Mouse (Mus musculus) mature B cell (primary cell): ENCODE measurements around the gene Vmn2r87.
"Not testable (repeated sequence)": the region's sequence is repeated elsewhere in the genome, so short reads cannot be mapped to it uniquely, and the experiment has no call there.

Source experiments
- in situ Hi-C: fragments of 300-500 bp; cut with MboI; formaldehyde crosslinking; loops from 2 replicates; pipeline ENCODE4 v1.14.3; 2019

Vmn2r87 gene

GRCm38 (mm10) chr10:130497296-130497695 is at the start of gene Vmn2r87:
Gene Vmn2r87 (minus strand): TSS chr10:130497396.
- in situ Hi-C loops: no loop called here

GRCm38 (mm10) chr10:130544331-130544730 is 47.1 kb upstream of the Vmn2r87 start:
- in situ Hi-C loops: not testable (repeated sequence)

- in situ Hi-C loops: not testable (repeated sequence)
Observed at GRCm38 (mm10) chr10:130541931-130542691, 44.9 kb upstream of the Vmn2r87 start.

- in situ Hi-C loops: no loop called here
Observed at GRCm38 (mm10) chr10:130536101-130536500, 38.9 kb upstream of the Vmn2r87 start.

- in situ Hi-C loops: no loop called here
Observed at GRCm38 (mm10) chr10:130527926-130528325, 30.7 kb upstream of the Vmn2r87 start.

GRCm38 (mm10) chr10:130470311-130470760 is 26.9 kb downstream of the Vmn2r87 start:
- in situ Hi-C loops: no loop called here

GRCm38 (mm10) chr10:130455950-130456349 is 41.2 kb downstream of the Vmn2r87 start, which contains the start of gene Vmn2r86:
Gene Vmn2r86 (minus strand): TSS chr10:130456050.
- in situ Hi-C loops: not testable (repeated sequence)

GRCm38 (mm10) chr10:130444776-130445175 is 52.4 kb downstream of the Vmn2r87 start:
- in situ Hi-C loops: no loop called here

- in situ Hi-C loops: not testable (repeated sequence)
Observed at GRCm38 (mm10) chr10:130434185-130434898, 62.9 kb downstream of the Vmn2r87 start.

- in situ Hi-C loops: not testable (repeated sequence)
Observed at GRCm38 (mm10) chr10:130429603-130430002, 67.6 kb downstream of the Vmn2r87 start, which contains the start of gene Vmn2r85. Gene Vmn2r85 (minus strand): TSS chr10:130429703.

- in situ Hi-C loops: not testable (repeated sequence)
Observed at GRCm38 (mm10) chr10:130422368-130422767, 74.8 kb downstream of the Vmn2r87 start.
